Mouse (Mus musculus) megakaryocyte, adult 5-6 weeks (primary cell): ENCODE results near the gene Gm9195. TPM values are rescaled to one million over a fixed set of nuclear protein-coding genes. Genes with fewer than 3 reads are reported as not detected.

Experiments
- ATAC-seq: 2 replicates; pipeline ENCODE4 v1.8.0; 2016; ENCODE audit warnings: mild to moderate bottlenecking, inconsistent platforms; ENCODE audit not compliant: poor library complexity, severe bottlenecking
- total RNA-seq, 2 experiments: library from RNA; stranded (forward) in 1 of 2; stranded (reverse) in 1 of 2; fragments of 153-499, 151-499 nt in 1 of 2; fragments of 221-1000, 200-1000 nt in 1 of 2; gene quantifications; 2 replicates each; pipeline versions ENCODE4 v1.2.3 to v1.2.4; 2015 to 2017

The Gm9195 gene
- total RNA-seq, 2 experiments from 2014 or later = not detected

DNA sequence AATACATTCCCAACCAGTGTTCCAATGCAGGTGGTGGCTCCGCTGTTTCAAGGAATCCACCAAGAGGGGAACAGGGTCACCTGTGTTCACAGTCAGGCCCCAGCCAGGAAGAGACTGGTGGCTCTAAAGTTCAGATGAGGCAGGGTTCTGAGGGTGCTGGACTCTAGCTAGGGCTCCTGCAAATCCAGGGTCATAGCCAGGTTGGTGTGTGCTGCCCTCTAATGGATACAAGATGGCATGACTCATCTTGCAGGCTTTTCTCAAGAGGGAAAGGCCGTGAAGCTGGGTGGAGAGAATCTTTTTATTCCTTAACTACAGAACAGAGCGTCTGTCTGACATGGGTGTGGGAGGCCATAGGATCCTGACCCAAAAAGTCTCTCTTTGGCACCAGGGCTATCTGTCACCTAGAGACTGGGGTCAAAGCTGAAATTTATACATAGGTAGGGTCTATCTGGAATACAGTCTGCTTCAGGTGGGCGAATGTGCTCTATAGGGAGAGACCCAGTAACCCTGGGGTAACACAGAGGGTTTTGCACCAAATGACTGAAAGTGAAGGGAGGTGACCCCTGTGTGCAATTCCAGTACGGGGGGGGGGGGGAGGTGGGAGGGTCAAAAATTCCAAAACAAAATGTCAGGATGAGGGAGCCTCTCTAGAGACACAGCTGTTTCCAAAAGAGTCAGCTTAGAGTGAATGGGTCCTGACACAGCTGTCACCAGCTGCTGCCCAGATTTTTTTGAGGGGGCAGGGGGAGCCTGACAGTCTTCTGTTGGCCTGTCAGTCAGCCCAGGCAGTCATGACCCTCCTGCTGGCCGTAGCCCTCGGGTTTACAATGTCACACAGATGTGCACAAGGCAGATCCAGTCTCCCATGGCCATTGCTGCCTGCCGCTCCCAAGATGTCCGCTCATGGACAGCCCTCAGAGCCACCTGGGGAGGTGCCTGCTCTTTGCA is 44.2 kb downstream of the Gm9195 start:
- no peak; the same call in 1 of the 2 replicates for ATAC-seq

DNA sequence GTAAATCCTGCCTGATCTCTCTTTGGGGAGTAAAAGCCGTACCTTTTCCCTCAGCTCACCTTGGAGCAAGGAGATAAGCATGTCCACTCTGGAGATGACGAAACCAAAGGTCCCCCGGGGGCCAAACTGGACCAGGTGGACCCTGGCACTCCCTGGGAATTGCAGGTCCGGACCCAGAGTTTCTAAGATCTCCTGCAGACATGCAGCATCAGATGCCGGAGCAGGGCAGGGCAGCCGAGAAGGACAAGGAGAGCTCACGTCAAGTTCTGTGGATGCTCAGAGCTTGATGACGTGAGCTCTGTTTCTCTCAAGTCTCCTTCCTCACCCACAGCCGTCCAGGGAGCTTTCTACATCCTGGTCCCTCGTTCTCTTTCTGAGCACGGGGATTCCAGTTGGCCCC is 48.7 kb downstream of the Gm9195 start:
- ATAC-seq = no peak

DNA sequence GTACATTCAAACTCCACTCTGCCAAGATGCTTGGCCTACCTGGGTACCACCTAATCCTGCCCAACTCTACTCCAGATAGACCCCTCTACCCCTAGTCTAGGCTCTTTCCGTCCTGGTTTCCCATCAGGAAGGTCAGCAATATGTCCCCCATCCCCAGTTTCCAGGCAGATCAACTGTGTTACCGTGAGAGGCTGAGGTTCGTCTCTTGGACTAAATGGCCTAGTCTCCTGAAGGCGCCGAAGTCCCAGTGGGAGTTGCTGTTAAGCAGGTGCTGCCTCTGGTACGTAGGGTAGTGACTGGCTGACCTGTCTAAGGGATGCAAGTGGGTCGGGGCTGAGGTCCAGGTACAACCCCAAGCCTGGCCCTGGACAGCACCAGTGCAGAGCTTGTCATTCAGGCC is 50.7 kb downstream of the Gm9195 start:
- ATAC-seq = no peak

DNA sequence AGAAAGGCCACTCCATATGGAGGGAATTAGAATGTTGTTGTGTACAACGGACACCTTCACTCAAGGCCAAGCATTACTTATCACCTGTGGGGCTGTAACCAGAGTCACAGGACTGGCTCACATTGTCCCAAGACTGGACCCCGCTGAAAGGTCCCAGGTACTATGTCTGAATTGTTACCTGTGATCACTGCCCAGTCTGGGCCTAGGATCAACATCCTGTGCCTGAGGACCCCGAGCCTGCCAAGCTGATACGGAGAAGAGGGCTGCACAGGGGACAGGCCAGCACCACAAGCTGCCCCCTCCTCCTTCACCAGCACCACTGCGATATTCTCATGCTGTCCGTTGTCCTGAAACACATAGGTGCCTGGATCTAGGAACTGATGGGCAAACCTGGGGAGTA is 51.2 kb downstream of the Gm9195 start:
- ATAC-seq = no peak

DNA sequence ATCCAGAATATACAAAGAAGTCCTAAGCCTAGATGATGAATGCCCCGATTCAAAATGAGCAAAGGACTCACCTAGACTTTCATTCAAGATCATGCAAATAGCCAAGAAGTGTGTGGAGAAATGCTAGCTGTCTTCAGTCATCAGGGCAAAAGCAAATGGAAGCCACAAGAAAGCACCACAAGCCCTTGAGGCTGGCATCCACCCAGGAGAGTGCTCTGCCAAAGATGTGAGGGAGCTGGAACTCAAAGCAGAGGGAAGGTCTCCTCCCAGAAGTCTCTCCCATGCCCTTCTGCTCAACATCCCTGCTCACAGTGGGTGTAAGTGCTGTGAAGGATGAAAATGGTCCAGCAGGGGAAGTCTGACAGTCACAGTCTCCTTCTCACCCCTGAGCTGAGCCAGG is 52.7 kb downstream of the Gm9195 start:
- ATAC-seq = no peak

DNA sequence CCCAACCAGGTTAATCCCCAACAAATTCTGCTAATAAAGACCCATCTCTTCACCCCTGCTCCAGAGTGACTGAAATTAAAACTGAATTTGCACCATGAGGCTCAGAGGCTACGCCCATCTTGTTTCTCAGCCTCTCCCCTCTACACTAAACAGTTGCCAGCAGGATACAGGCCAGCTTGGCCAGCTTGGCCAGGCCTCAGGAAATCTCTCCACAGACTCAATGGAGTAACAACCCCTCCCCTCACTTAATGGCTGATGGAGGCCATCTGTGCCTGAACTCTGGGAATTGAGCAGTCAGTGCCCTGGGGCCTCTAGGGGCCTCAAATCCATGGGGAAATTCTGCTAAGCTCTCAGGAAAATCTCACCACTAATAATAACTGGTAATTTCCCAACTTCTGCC is 101.9 kb downstream of the Gm9195 start:
- no peak for ATAC-seq

DNA sequence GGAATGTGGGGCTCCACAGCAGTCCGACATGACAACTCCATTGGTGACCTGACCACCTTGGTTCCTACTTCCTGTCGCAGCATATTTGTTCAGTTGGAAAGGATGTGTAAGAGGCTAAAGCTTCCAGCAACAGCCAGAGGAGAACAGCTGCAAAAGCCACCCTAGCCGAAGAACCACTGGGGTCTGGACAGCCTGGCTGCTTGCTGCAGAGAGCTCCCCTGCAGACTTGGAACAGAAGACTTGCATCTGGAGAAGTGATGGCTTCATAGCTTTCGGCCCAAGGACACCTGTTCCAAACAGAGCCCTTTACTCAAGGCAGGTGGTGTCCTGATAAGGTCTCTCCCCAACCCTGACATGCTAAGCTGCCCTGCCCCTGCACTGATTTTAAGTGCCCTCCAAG is 102.3 kb downstream of the Gm9195 start:
- no peak for ATAC-seq

DNA sequence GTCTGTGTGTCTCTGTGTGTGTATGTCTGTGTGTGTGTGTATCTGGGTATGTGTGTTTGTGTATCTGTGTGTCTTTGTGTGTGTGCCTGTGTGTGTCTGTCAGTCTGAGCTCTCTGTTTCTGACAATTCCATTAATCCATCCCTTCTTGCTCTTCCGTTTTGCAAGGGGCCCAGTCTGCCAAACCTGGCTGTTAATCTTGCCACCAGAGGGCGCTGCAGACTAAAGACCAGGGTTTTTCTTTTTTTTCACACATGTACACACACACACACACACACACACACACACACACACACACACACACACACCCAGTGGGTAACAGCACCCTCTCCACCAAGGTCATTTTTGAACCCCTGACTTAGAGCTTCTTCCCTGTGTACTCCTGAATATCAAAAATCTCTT is 114.4 kb downstream of the Gm9195 start:
- ATAC-seq = no peak

Other genes starting within 250 kb of the Gm9195 start
- gene Fndc3a, start 218.2 kb upstream of the Gm9195 start, total RNA-seq (2015) = 38.7 and 43.2 TPM in 2 replicates
- 40.7 and 49.9 TPM in 2 replicates for gene Fndc3a, start 218.2 kb upstream of the Gm9195 start, total RNA-seq (2017)